Mouse (Mus musculus) brain, embryonic 14.5 days (tissue): ENCODE measurements around the gene Nucb2.

Experiments used
- CTCF ChIP-seq: fragments of 200-500 bp; IDR thresholded peaks from 2 replicates; pipeline ENCODE4 v1.5.1; 2012; ENCODE audit warnings: inconsistent platforms, mild to moderate bottlenecking, moderate library complexity, borderline replicate concordance; ENCODE audit not compliant: insufficient read depth, insufficient read length; ENCODE audit errors: extremely low read depth
- POLR2A ChIP-seq: fragments of 200-500 bp; IDR thresholded peaks from 2 replicates; pipeline ENCODE4 v1.6.1; 2012; ENCODE audit warnings: mild to moderate bottlenecking, inconsistent platforms, borderline replicate concordance; ENCODE audit not compliant: poor library complexity, insufficient read depth, insufficient read length, severe bottlenecking; ENCODE audit errors: extremely low read depth

DNA sequence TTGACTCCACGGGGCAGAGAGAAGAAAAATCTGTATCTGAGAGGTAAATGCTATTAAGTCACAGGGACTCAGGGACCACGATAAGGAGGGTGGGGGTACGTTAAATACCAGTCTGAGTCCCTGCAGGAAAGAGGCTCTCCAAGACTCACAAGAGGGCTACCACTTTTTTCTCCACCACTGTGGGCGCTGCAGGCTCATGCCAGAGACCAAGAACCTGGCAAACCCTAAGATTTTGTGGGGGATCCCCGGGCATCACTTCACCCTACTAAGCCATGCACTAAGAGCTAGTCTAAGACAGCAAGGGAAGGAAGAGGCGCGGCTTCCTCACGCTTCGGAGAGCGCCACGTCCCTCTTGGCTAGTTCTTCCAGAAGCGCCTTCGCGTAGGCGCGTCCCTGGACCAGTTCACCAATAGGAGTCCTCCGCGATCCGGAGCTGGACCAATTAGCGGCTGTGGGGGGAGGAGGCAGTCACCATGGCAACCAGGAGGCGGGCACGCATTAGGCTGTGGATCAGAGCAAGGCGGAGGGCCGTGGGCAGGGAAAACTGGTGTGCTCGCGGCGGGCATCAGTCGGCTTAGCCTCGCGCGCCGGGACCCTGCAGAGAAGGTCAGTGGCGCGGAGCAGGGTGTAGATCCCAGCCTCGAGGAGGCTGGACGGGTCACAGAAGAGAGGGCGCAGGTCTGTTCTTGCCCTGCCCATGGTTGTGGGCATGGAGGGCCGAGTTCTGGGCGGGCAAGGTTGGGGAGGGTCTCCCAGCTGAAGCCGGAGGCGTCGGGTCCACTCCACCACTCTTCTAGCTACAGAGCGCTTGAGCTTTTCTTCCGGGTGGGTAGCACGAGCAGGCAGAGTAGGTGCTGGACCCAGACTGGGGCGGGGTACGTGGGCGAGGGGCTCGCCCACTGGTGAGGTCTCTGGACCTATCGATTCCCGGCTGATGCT, at the start of gene Nucb2:
- peak; percentile 66; the same call in 1 of the 2 replicates for TF ChIP-seq POLR2A
- no peak for TF ChIP-seq CTCF
